Mouse (Mus musculus): ENCODE measurements around the gene H2-DMb1.

H2-DMb1 gene

GRCm38 (mm10) chr17:34144960-34145371 lies 7.9 kb upstream of the H2-DMb1 start:
- no peak for DNase-seq

- no peak for DNase-seq
These were observed 2.7 kb downstream of the H2-DMb1 start for GRCm38 (mm10) chr17:34155534-34155933.

GRCm38 (mm10) chr17:34164202-34164895 lies 11.5 kb downstream of the H2-DMb1 start:
- peak; percentile 35 to 38 for DNase-seq

- DNase-seq = peak in 1 of 2 experiments; percentile 28
These were observed 12.3 kb downstream of the H2-DMb1 start for GRCm38 (mm10) chr17:34165033-34165730.

- DNase-seq = peak in 1 of 2 experiments; percentile 56
These were observed 16.4 kb downstream of the H2-DMb1 start for GRCm38 (mm10) chr17:34169279-34169678.

GRCm38 (mm10) chr17:34170487-34170876 lies 17.6 kb downstream of the H2-DMb1 start:
- DNase-seq = no peak

- DNase-seq = peak; percentile 68 to 87
These were observed 18.1 kb downstream of the H2-DMb1 start for GRCm38 (mm10) chr17:34170877-34171498.

GRCm38 (mm10) chr17:34172528-34172927 lies 19.7 kb downstream of the H2-DMb1 start:
- DNase-seq = no peak

GRCm38 (mm10) chr17:34174075-34174474 lies 21.2 kb downstream of the H2-DMb1 start:
- DNase-seq = no peak

- no peak for DNase-seq
These were observed 24.3 kb downstream of the H2-DMb1 start for GRCm38 (mm10) chr17:34177179-34177578.

GRCm38 (mm10) chr17:34179019-34179418 lies 26.1 kb downstream of the H2-DMb1 start:
- DNase-seq = no peak

GRCm38 (mm10) chr17:34179913-34180859 lies 27.3 kb downstream of the H2-DMb1 start:
- no peak for DNase-seq

- no peak for DNase-seq
These were observed 30.8 kb downstream of the H2-DMb1 start for GRCm38 (mm10) chr17:34183564-34184219.

- DNase-seq = no peak
These were observed 32.7 kb downstream of the H2-DMb1 start for GRCm38 (mm10) chr17:34185526-34185925.

- DNase-seq = no peak
These were observed 34.0 kb downstream of the H2-DMb1 start for GRCm38 (mm10) chr17:34186885-34187260.

- peak; percentile 97 to 99 for DNase-seq
These were observed 34.5 kb downstream of the H2-DMb1 start, which contains the start of the genes Tap1 and Psmb9 for GRCm38 (mm10) chr17:34187261-34187916. Gene Tap1, plus strand, starts transcription at chr17:34187553. Gene Psmb9, minus strand, starts transcription at chr17:34187764.

- no peak for DNase-seq
These were observed 35.1 kb downstream of the H2-DMb1 start for GRCm38 (mm10) chr17:34188010-34188409.

GRCm38 (mm10) chr17:34188986-34189385 lies 36.1 kb downstream of the H2-DMb1 start:
- DNase-seq = no peak

- peak; percentile 26 to 51 for DNase-seq
These were observed 40.0 kb downstream of the H2-DMb1 start for GRCm38 (mm10) chr17:34192852-34193251.

GRCm38 (mm10) chr17:34193468-34193867 lies 40.6 kb downstream of the H2-DMb1 start:
- no peak for DNase-seq

- no peak for DNase-seq
These were observed 41.9 kb downstream of the H2-DMb1 start for GRCm38 (mm10) chr17:34194723-34195122.

Measured in lung, postnatal 4 days (tissue).